Mouse (Mus musculus) stomach, embryonic 15.5 days (tissue): ENCODE measurements around the gene Frem1. TPM values are rescaled to one million over a fixed set of nuclear protein-coding genes. Genes with fewer than 3 reads are reported as not detected.
A peak's percentile ranks its signal among the peaks of the same experiment; 100 is the strongest.

ENCODE experiments used
- ATAC-seq: fragments of 200-750 bp; cut with Nextera tagmentation; 2 replicates; pipeline ENCODE4 v1.8.0; 2017; ENCODE audit warnings: low read depth, moderate number of reproducible peaks, moderate TSS enrichment; ENCODE audit not compliant: insufficient read depth, low FRiP score
- H3K27ac ChIP-seq: fragments of 300-500 bp; sonication (generic); 2 replicates; pipeline ENCODE4 v1.5.1; 2015; ENCODE audit warnings: mild to moderate bottlenecking, inconsistent platforms
- H3K27me3 ChIP-seq: fragments of 300-500 bp; sonication (generic); replicated peaks from 2 replicates; pipeline ENCODE4 v1.6.1; 2015; ENCODE audit warnings: inconsistent platforms
- H3K36me3 ChIP-seq: fragments of 300-500 bp; sonication (generic); 2 replicates; pipeline ENCODE4 v1.6.1; 2015; ENCODE audit warnings: inconsistent platforms
- H3K4me1 ChIP-seq: fragments of 300-500 bp; sonication (generic); 2 replicates; pipeline ENCODE4 v1.6.1; 2015; ENCODE audit warnings: inconsistent platforms
- H3K4me2 ChIP-seq: fragments of 300-500 bp; sonication (generic); 2 replicates; pipeline ENCODE4 v1.6.1; 2015; ENCODE audit warnings: mild to moderate bottlenecking, inconsistent platforms
- H3K4me3 ChIP-seq: fragments of 300-500 bp; sonication (generic); replicated peaks from 2 replicates; pipeline ENCODE4 v1.5.1; 2015; ENCODE audit warnings: inconsistent platforms
- H3K9ac ChIP-seq: fragments of 300-500 bp; sonication (generic); 2 replicates; pipeline ENCODE4 v1.6.1; 2015; ENCODE audit warnings: inconsistent platforms
- H3K9me3 ChIP-seq: fragments of 300-500 bp; sonication (generic); 2 replicates; pipeline ENCODE4 v1.6.1; 2016; ENCODE audit warnings: inconsistent platforms
- WGBS: fragments of 180-500 bp; shearing (Covaris S2); methylation state at CpG from one replicate; pipeline ENCODE4 v1.1.7; 2015; 5-methylcytosine and 5-hydroxymethylcytosine counted together
- polyA plus RNA-seq: library from polyadenylated mRNA; unstranded; fragments of >200 nt; fragmentation: Nextera tagmentation; extraction: Ambion mirVana; gene quantifications from 2 replicates; pipeline ENCODE4 v1.2.1, GENCODE M21; 2015

The Frem1 gene
- 10.7 and 11.1 TPM in 2 replicates for polyA plus RNA-seq

DNA sequence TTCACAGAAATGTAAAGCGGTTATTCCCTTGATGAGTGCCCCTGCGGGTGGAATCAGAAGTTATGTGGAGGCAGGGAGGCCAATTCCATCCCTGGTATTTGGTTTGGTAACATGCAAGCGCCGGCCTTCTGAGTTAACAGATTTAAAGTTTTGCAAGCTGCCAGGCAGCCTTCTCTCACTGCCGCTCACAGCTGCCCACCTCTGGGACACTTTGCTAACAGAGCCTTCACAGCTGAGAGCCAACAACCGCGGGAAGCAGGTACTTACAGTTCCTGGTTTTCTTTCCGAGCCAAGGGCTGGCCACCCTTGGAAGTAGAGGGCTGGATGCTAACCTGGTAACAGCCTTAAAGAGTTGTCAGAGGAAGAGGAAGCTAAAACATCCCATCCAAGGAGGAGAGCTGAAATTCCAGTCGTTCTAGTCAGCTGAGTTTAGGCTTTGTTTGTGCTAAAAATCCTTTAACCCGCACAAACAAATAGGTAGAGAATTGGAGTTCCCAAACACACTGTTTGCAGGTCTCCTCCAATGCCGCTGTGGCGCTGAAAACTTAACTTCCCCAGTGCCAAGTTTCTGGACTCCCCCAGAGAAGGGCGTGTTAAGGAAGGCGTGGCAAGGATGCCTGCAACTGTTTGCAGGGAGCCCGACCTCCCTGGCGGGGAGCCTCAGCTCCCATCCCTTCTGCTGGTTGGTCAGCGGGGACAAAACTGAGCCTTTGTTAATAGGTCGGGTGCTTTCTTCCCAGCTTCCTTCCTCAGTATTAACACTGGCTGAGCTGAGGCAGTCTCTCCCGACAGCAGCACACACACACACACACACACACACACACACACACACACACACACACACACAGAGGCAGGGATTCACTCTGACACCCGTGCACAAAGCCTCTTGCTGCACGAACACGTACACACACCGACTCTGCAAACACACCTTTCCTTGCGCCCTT lies at the start of gene Frem1:
Gene Frem1, minus strand, starts transcription at position 706 of the 944 bp plus-strand sequence.
- H3K36me3 ChIP-seq, result no peaks in the 10 kb centered on the region
- no peak within 1 kb of the TSS; the same call in 1 of the 2 replicates for H3K9ac ChIP-seq
- peak within 1 kb of the TSS; percentile 46 for H3K4me2 ChIP-seq
- H3K4me3 ChIP-seq, result peak within 1 kb of the TSS; percentile 41
- no peaks in the 10 kb centered on the region for H3K9me3 ChIP-seq
- WGBS, result 2% methylated on average over 23 of the region's 24 CpGs
- H3K27me3 ChIP-seq, result no peaks in the 10 kb centered on the region
- peak; percentile 74 for ATAC-seq
- no peaks in the 10 kb centered on the region; the same call in 1 of the 2 replicates for H3K4me1 ChIP-seq
- peak within 1 kb of the TSS; percentile 82 for H3K27ac ChIP-seq

DNA sequence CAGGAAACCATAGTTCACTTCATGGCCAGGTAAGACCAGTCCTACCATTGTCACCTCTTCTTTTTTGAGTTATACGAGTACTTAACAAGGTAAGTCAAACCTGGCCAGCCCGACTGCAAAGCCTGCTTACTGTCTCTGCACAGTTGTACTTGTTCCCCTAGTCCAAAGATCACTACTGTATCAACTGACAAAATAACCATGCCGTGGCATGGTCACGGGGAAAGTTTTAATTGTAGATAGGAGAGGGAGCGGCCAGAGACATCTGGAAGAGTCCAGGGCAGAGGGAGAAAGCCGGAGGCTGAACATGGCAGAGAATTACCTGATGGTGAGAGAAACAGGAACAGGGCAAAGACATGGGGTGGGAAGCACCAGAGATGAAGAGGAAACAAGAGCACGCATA lies 46.9 kb upstream of the Frem1 start:
- ATAC-seq, result no peak
- no peak overlapping the region for H3K4me2 ChIP-seq
- no peak overlapping the region for H3K27ac ChIP-seq
- no peaks in the 10 kb centered on the region for H3K9me3 ChIP-seq
- no peak overlapping the region for H3K9ac ChIP-seq
- no peak overlapping the region for H3K4me3 ChIP-seq
- WGBS, result 82% methylated on average over 7 of the region's 7 CpGs
- H3K4me1 ChIP-seq, result peaks cover 7% of the 10 kb centered on the region; the same call in 1 of the 2 replicates
- no peaks in the 10 kb centered on the region for H3K36me3 ChIP-seq
- no peaks in the 10 kb centered on the region for H3K27me3 ChIP-seq

GRCm38 (mm10) chr4:83093941-83094340 lies 41.8 kb upstream of the Frem1 start:
- H3K4me2 ChIP-seq, result no peak overlapping the region
- no peaks in the 10 kb centered on the region for H3K27me3 ChIP-seq
- H3K4me3 ChIP-seq, result no peak overlapping the region
- 79% methylated on average over 2 of the region's 2 CpGs for WGBS
- no peak overlapping the region for H3K27ac ChIP-seq
- H3K9ac ChIP-seq, result no peak overlapping the region
- ATAC-seq, result no peak
- no peaks in the 10 kb centered on the region for H3K9me3 ChIP-seq
- no peaks in the 10 kb centered on the region for H3K36me3 ChIP-seq
- 0 out of 2 replicates have a peak, but pooled peaks cover 3% of the 10 kb centered on the region for H3K4me1 ChIP-seq

DNA sequence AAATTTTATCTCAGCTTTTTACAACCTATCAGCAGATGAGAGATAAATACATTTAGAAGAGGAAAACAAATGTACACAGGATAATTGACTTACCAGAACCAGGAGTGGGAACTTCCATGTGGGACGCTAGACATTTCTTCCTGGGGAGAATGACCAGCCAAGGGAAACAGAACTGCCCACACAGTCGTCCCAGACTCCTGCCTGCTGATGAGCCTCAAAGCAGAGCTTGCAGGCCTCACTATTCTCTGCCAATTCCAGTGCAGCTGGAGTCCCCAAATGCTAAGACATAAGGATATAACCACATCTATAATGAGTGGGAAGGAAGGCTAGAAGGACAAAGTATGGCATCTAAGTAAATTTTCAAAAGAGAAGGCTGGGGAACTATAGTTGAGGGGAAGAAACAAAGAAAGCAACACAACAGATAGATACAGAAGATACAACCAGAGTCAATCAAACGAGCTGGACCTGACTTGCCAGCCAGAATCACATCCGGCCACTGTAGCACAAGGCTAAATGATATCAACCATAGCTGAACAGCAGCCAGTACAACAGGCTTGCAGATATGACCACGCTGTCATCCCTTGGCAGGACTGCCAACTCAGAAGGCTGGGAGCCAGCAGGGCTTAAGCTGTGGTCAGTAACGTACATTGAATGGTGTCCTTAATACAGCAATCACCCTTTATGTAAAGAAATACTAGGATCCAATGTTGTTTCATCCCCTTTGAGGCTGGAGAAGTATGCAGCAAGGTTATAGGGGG lies 38.7 kb upstream of the Frem1 start:
- WGBS, result 49% methylated on average over 6 of the region's 6 CpGs
- H3K4me2 ChIP-seq, result no peak overlapping the region
- H3K27me3 ChIP-seq, result no peaks in the 10 kb centered on the region
- H3K27ac ChIP-seq, result no peak overlapping the region
- no peaks in the 10 kb centered on the region for H3K4me1 ChIP-seq
- H3K36me3 ChIP-seq, result no peaks in the 10 kb centered on the region
- ATAC-seq, result no peak
- H3K9ac ChIP-seq, result no peak overlapping the region
- H3K4me3 ChIP-seq, result no peak overlapping the region
- H3K9me3 ChIP-seq, result no peaks in the 10 kb centered on the region

GRCm38 (mm10) chr4:83080364-83081174 lies 28.4 kb upstream of the Frem1 start:
- no peak overlapping the region for H3K4me3 ChIP-seq
- ATAC-seq, result peak; percentile 83
- no peaks in the 10 kb centered on the region for H3K36me3 ChIP-seq
- H3K4me2 ChIP-seq, result peak overlapping the region; percentile 34
- H3K4me1 ChIP-seq, result peaks cover 11% of the 10 kb centered on the region
- no peak overlapping the region for H3K9ac ChIP-seq
- WGBS, result 18% methylated on average over 13 of the region's 13 CpGs
- peak overlapping the region; percentile 89 for H3K27ac ChIP-seq
- no peaks in the 10 kb centered on the region for H3K9me3 ChIP-seq
- no peaks in the 10 kb centered on the region for H3K27me3 ChIP-seq

GRCm38 (mm10) chr4:83064191-83064590 lies 12.1 kb upstream of the Frem1 start:
- Histone ChIP-seq H3K9me3 (no peaks in the 10 kb centered on the region), H3K27ac (no peak overlapping the region), H3K4me2 (no peak overlapping the region), H3K9ac (no peak overlapping the region), H3K4me3 (no peak overlapping the region), H3K36me3 (no peaks in the 10 kb centered on the region), H3K4me1 (no peaks in the 10 kb centered on the region), H3K27me3 (no peaks in the 10 kb centered on the region)
- ATAC-seq, result no peak
- 53% methylated on average over 6 of the region's 6 CpGs for WGBS

DNA sequence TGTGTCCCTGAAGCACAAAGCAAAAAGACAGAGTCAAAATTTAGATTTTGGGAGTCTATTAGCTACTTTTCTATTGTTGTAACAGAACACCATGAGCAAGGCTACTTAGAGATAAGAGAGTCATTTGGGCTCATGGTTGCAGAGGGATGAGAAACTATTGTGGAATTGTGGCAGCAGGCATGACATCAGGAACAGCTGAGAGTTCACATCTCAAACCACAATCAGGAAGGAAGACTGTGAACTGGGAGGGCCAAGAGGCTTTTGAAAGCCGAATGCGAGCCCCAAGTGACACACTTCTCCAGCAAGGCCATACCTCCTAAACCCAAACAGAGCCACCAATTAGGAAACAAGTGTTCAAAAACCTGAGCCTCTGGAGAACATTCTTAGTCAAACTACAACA lies 9.4 kb upstream of the Frem1 start:
- Histone ChIP-seq H3K4me3 (no peak overlapping the region), H3K4me1 (no peaks in the 10 kb centered on the region), H3K27ac (no peak overlapping the region), H3K27me3 (no peaks in the 10 kb centered on the region), H3K9me3 (no peaks in the 10 kb centered on the region), H3K9ac (no peak overlapping the region), H3K4me2 (no peak overlapping the region), H3K36me3 (no peaks in the 10 kb centered on the region)
- no peak for ATAC-seq
- 79% methylated on average over 2 of the region's 2 CpGs for WGBS

DNA sequence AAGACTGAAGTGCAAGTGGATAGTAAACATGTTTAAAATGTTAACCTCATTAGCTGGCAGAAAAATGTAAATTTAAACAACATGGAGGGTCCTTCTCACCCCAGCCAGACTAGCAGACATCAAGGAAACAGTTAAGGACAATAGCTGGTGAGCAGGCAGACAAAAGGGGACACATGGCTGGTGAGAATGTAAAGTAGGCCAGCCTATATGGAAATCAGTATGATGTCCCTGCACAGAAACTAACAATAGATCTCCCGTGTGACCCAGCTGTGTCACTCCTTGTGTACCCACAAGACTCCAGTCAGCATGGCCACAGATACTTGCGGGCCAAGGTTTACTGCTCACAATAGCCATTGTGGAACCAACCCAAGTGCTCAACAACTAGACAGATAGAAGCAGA lies 6.5 kb upstream of the Frem1 start:
- Histone ChIP-seq H3K4me1 (no peaks in the 10 kb centered on the region), H3K27me3 (no peaks in the 10 kb centered on the region), H3K36me3 (no peaks in the 10 kb centered on the region), H3K4me2 (no peak overlapping the region), H3K27ac (no peak overlapping the region), H3K9me3 (no peaks in the 10 kb centered on the region), H3K9ac (no peak overlapping the region), H3K4me3 (no peak overlapping the region)
- ATAC-seq, result no peak
- 78% methylated on average over 2 of the region's 2 CpGs for WGBS

- no peak overlapping the region for H3K27ac ChIP-seq
- no peaks in the 10 kb centered on the region for H3K4me1 ChIP-seq
- no peak for ATAC-seq
- no peak overlapping the region for H3K9ac ChIP-seq
- 61% methylated on average over 2 of the region's 2 CpGs for WGBS
- H3K9me3 ChIP-seq, result no peaks in the 10 kb centered on the region
- no peaks in the 10 kb centered on the region for H3K27me3 ChIP-seq
- H3K4me3 ChIP-seq, result no peak overlapping the region
- H3K36me3 ChIP-seq, result no peaks in the 10 kb centered on the region
- no peak overlapping the region for H3K4me2 ChIP-seq
These were observed 6.0 kb upstream of the Frem1 start for GRCm38 (mm10) chr4:83058182-83058581.

GRCm38 (mm10) chr4:83056496-83056895 lies 4.4 kb upstream of the Frem1 start:
- H3K27me3 ChIP-seq, result no peaks in the 10 kb centered on the region
- WGBS, result 95% methylated on average over 6 of the region's 6 CpGs
- ATAC-seq, result no peak

DNA sequence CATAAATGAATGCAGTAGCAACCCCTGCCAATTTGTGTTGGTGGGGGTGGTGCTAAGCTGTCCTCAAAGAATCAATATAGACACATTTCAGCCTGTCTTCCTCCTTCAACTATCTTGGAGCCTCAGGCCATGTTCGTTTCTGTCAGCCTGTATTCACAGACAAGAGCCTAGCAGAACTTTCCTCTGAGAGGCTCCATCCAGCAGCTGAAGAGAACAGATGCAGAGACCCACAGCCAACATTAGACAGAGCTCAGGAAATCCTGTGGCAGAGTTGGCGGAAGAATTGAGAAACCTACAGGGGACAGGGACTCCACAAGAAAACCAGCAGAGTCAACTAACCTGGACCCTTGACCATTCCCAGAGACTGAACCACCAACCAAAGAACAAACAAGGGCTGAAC lies 3.3 kb upstream of the Frem1 start:
- H3K36me3 ChIP-seq, result no peaks in the 10 kb centered on the region
- no peak for ATAC-seq
- H3K4me1 ChIP-seq, result no peaks in the 10 kb centered on the region
- no peak overlapping the region for H3K27ac ChIP-seq
- H3K4me3 ChIP-seq, result no peak overlapping the region
- H3K9ac ChIP-seq, result no peak overlapping the region
- no peaks in the 10 kb centered on the region for H3K27me3 ChIP-seq
- no peaks in the 10 kb centered on the region for H3K9me3 ChIP-seq
- no peak overlapping the region for H3K4me2 ChIP-seq
- WGBS, result 63% methylated on average over 2 of the region's 2 CpGs

More at GRCm38 (mm10) chr4:83056496-83056895, 4.4 kb upstream of the Frem1 start:
- H3K9me3 ChIP-seq, result no peaks in the 10 kb centered on the region
- no peak overlapping the region for H3K4me2 ChIP-seq
- H3K4me1 ChIP-seq, result no peaks in the 10 kb centered on the region
- no peak overlapping the region for H3K9ac ChIP-seq
- no peaks in the 10 kb centered on the region for H3K36me3 ChIP-seq
- no peak overlapping the region for H3K27ac ChIP-seq
- no peak overlapping the region for H3K4me3 ChIP-seq
